Mouse (Mus musculus): ENCODE data around the gene Mc3r. TPM values are rescaled to one million over a fixed set of nuclear protein-coding genes. Genes with fewer than 3 reads are reported as not detected.
A peak's percentile ranks its signal among the peaks of the same experiment; 100 is the strongest.

The Mc3r gene
- polyA plus RNA-seq, 1 experiment: not detected

DNA sequence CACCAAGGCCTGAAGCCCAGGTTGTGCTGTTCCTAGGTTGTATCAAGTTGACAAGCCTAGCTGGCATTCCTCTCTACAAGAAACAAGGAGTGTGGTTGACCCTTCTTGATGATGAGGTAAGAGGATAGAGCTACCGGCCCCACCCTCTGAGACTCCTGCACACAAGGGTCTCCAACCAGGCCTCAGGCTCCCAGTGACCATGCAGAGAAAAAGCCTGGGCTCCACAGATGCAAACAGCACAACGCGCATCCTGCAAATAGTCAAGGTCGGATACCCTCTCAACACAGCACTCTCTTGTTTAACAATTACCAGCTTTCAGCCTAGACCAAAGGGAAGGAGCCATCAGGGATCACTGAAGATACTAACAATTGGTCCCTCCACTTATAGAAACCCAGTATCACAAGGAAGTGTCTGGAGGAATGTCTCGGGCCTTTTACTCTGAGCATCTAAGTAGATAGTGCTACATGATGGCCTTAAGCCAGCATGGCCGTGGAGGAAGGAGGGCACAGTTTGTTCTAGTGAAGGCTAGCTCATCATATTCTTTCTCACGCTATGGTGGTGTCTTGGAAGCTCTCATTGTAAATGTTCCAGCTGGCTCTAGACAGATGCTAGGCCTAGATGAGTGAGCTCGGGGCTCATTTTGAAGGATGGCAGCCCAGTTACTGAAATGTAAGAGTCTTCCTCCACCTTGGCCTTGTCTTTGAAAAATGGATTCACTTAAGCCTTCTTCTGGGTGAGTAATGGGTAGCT lies 24.7 kb upstream of the Mc3r start:
- no peaks in the 10 kb centered on the region for H3K4me1 ChIP-seq (ENCODE audit: control insufficient read depth, insufficient read depth, insufficient read length, low read length)
- H3K27ac ChIP-seq (ENCODE audit: insufficient read depth, low read depth, low read length): no peak overlapping the region
- H3K27me3 ChIP-seq (ENCODE audit: control insufficient read depth, insufficient read depth, low read length): no peaks in the 10 kb centered on the region
- TF ChIP-seq POLR2A (IDR thresholded peaks at IDR 0.05; ENCODE audit: low read depth, low read length) (no peak), CTCF (IDR thresholded peaks at IDR 0.05; ENCODE audit: extremely low read depth, insufficient read length, insufficient replicate concordance, low read depth, low read length) (no peak)
- no peak overlapping the region for H3K4me3 ChIP-seq (ENCODE audit: low read depth, low read length)
- no peaks in the 10 kb centered on the region for H3K36me3 ChIP-seq (ENCODE audit: control insufficient read depth, insufficient read depth, low read length)
- WGBS: 83% methylated on average over 8 of the region's 8 CpGs

DNA sequence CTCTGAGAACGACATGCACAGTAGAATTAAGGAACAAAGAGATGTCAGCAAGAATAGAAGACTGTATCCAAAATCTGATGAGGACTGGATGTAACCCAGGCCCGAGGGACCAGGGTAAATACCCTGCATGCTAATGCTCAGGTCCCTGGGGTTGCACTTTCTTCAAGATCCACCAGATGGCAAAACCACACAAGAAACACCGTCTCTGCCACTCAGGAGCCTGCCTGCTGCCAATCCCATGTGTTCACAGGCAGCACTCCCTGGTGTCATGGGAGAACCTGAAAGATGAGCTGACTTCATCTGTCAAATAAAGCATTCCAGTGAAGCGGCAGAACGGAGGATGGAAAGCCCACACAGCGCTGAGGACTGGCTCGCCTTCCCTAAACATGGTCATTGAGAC lies 21.3 kb upstream of the Mc3r start:
- H3K36me3 ChIP-seq (ENCODE audit: control insufficient read depth, insufficient read depth, low read length): no peaks in the 10 kb centered on the region
- no peak overlapping the region for H3K27ac ChIP-seq (ENCODE audit: insufficient read depth, low read depth, low read length)
- TF ChIP-seq POLR2A (IDR thresholded peaks at IDR 0.05; ENCODE audit: low read depth, low read length) (no peak), CTCF (IDR thresholded peaks at IDR 0.05; ENCODE audit: extremely low read depth, insufficient read length, insufficient replicate concordance, low read depth, low read length) (peak; percentile 21; the same call in 1 of the 2 replicates)
- 33% methylated on average over 7 of the region's 7 CpGs for WGBS
- H3K27me3 ChIP-seq (ENCODE audit: control insufficient read depth, insufficient read depth, low read length): no peaks in the 10 kb centered on the region
- no peaks in the 10 kb centered on the region for H3K4me1 ChIP-seq (ENCODE audit: control insufficient read depth, insufficient read depth, insufficient read length, low read length)
- no peak overlapping the region for H3K4me3 ChIP-seq (ENCODE audit: low read depth, low read length)

DNA sequence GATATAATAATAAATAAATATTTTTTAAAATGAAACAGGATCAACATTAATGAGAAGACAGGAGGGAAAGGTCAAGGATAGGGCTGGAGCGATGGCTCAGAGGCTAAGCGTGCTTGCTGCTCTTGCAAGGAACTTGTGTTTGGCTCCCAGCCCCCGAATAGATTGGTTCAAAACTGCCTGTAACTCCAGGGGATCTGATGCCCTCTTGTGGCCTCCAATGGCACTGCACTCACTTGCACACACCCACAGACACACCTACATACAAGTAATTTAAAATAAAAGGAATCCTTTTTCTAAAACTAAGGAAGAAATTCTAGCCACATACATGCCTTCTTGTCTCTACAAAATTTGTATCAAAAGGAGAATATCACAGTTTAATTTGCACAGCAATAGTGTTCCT lies 20.5 kb upstream of the Mc3r start:
- 97% methylated on average over 3 of the region's 3 CpGs for WGBS

GRCm38 (mm10) chr2:172229190-172229589 lies 19.1 kb upstream of the Mc3r start:
- Histone ChIP-seq H3K27ac (ENCODE audit: insufficient read depth, low read depth, low read length) (no peak overlapping the region), H3K27me3 (ENCODE audit: control insufficient read depth, insufficient read depth, low read length) (no peaks in the 10 kb centered on the region), H3K4me3 (ENCODE audit: low read depth, low read length) (no peak overlapping the region), H3K36me3 (ENCODE audit: control insufficient read depth, insufficient read depth, low read length) (no peaks in the 10 kb centered on the region), H3K4me1 (ENCODE audit: control insufficient read depth, insufficient read depth, insufficient read length, low read length) (no peaks in the 10 kb centered on the region)
- 37% methylated on average over 3 of the region's 3 CpGs for WGBS
- TF ChIP-seq POLR2A (IDR thresholded peaks at IDR 0.05; ENCODE audit: low read depth, low read length): no peak
- TF ChIP-seq CTCF (IDR thresholded peaks at IDR 0.05; ENCODE audit: extremely low read depth, insufficient read length, insufficient replicate concordance, low read depth, low read length): no peak

More for the DNA sequence above, 20.5 kb upstream of the Mc3r start:
- no peaks in the 10 kb centered on the region for H3K27me3 ChIP-seq (ENCODE audit: control insufficient read depth, insufficient read depth, low read length)
- H3K4me3 ChIP-seq (ENCODE audit: low read depth, low read length): no peak overlapping the region
- H3K4me1 ChIP-seq (ENCODE audit: control insufficient read depth, insufficient read depth, insufficient read length, low read length): no peaks in the 10 kb centered on the region
- H3K36me3 ChIP-seq (ENCODE audit: control insufficient read depth, insufficient read depth, low read length): no peaks in the 10 kb centered on the region
- no peak for TF ChIP-seq POLR2A (IDR thresholded peaks at IDR 0.05; ENCODE audit: low read depth, low read length)
- no peak for TF ChIP-seq CTCF (IDR thresholded peaks at IDR 0.05; ENCODE audit: extremely low read depth, insufficient read length, insufficient replicate concordance, low read depth, low read length)
- no peak overlapping the region for H3K27ac ChIP-seq (ENCODE audit: insufficient read depth, low read depth, low read length)

DNA sequence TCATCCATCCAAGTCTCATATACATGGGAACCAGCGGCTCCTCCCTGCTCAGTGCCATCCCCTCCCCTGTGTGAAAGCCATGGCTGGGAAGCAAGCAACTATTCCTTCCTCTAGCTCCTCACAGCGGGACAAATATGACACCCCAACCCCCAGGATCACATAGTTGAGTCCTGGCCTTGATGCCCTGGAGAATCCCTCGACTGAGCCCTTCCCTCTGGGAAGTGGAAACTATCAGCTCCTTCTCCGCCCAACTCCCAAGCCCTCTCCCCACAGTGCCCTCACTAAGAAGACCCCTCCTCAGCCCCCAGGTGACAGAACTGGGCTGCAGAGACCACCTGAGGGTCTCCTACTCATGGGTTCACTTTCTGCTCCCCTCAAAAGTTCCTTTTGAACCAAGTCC lies 18.2 kb upstream of the Mc3r start:
- no peaks in the 10 kb centered on the region for H3K4me1 ChIP-seq (ENCODE audit: control insufficient read depth, insufficient read depth, insufficient read length, low read length)
- H3K4me3 ChIP-seq (ENCODE audit: low read depth, low read length): no peak overlapping the region
- no peak overlapping the region for H3K27ac ChIP-seq (ENCODE audit: insufficient read depth, low read depth, low read length)
- no peak for TF ChIP-seq POLR2A (IDR thresholded peaks at IDR 0.05; ENCODE audit: low read depth, low read length)
- TF ChIP-seq CTCF (IDR thresholded peaks at IDR 0.05; ENCODE audit: extremely low read depth, insufficient read length, insufficient replicate concordance, low read depth, low read length): no peak
- H3K27me3 ChIP-seq (ENCODE audit: control insufficient read depth, insufficient read depth, low read length): no peaks in the 10 kb centered on the region
- 43% methylated on average over 4 of the region's 4 CpGs for WGBS
- no peaks in the 10 kb centered on the region for H3K36me3 ChIP-seq (ENCODE audit: control insufficient read depth, insufficient read depth, low read length)

DNA sequence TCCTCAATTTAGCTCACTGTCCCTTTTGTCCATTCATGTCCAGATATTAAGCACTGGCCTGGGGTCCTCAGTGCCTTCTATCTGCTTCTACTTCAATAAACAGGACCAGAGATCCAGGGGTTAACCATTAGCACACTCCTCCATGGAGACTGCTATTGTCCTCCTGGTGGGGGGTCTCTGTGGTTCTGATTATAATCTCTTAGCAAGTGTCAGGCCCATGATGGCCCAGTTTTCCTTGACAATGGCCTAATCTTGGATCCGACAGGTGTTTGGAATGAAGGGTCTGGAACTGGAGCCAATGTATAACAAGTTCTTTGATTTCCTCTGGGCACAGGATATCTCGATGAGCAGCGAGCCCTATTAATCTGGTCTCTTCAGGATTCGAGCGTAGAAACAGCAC lies 10.1 kb upstream of the Mc3r start:
- WGBS: 79% methylated on average over 5 of the region's 5 CpGs
- Histone ChIP-seq H3K4me3 (ENCODE audit: low read depth, low read length) (no peak overlapping the region), H3K4me1 (ENCODE audit: control insufficient read depth, insufficient read depth, insufficient read length, low read length) (no peaks in the 10 kb centered on the region), H3K27ac (ENCODE audit: insufficient read depth, low read depth, low read length) (no peak overlapping the region), H3K36me3 (ENCODE audit: control insufficient read depth, insufficient read depth, low read length) (no peaks in the 10 kb centered on the region), H3K27me3 (ENCODE audit: control insufficient read depth, insufficient read depth, low read length) (no peaks in the 10 kb centered on the region)
- TF ChIP-seq POLR2A (IDR thresholded peaks at IDR 0.05; ENCODE audit: low read depth, low read length) (no peak), CTCF (IDR thresholded peaks at IDR 0.05; ENCODE audit: extremely low read depth, insufficient read length, insufficient replicate concordance, low read depth, low read length) (no peak)

- Histone ChIP-seq H3K36me3 (ENCODE audit: control insufficient read depth, insufficient read depth, low read length) (no peaks in the 10 kb centered on the region), H3K27ac (ENCODE audit: insufficient read depth, low read depth, low read length) (no peak overlapping the region), H3K27me3 (ENCODE audit: control insufficient read depth, insufficient read depth, low read length) (no peaks in the 10 kb centered on the region), H3K4me3 (ENCODE audit: low read depth, low read length) (no peak overlapping the region), H3K4me1 (ENCODE audit: control insufficient read depth, insufficient read depth, insufficient read length, low read length) (no peaks in the 10 kb centered on the region)
- 23% methylated on average over 5 of the region's 5 CpGs for WGBS
- TF ChIP-seq POLR2A (IDR thresholded peaks at IDR 0.05; ENCODE audit: low read depth, low read length) (no peak), CTCF (IDR thresholded peaks at IDR 0.05; ENCODE audit: extremely low read depth, insufficient read length, insufficient replicate concordance, low read depth, low read length) (no peak)
Observed at GRCm38 (mm10) chr2:172241031-172241430, 7.3 kb upstream of the Mc3r start.

All from small intestine, adult 2 months (tissue).